Mouse (Mus musculus): Measurements from ENCODE around the gene Msrb1. TPM values are rescaled to one million over a fixed set of nuclear protein-coding genes. Genes with fewer than 3 reads are reported as not detected.
A peak's percentile ranks its signal among the peaks of the same experiment; 100 is the strongest.

The Msrb1 gene
- polyA plus RNA-seq (2012; fragmentation: generic; extraction: Trizol), result 57.8 TPM
- long read RNA-seq, experiment 1, transcript Msrb1-202 (5 exons, 886 nt), result major isoform, 6 of 8 reads
- long read RNA-seq, experiment 1, partial matches to known transcripts, result 0 of 8 reads
- long read RNA-seq, experiment 1, other reads (novel, unspliced or antisense), result 2 of 8 reads
- long read RNA-seq, experiment 2, partial matches to known transcripts, result 0 of 4 reads
- long read RNA-seq, experiment 2, other reads (novel, unspliced or antisense), result 0 of 4 reads

GRCm38 (mm10) chr17:24736330-24737051 lies at the start of gene Msrb1:
Gene Msrb1, plus strand, starts transcription at chr17:24736642.
- Histone ChIP-seq H3K36me3 (ENCODE audit: control insufficient read depth, insufficient read depth) (no peaks in the 10 kb centered on the region), H3K79me3 (ENCODE audit: low read depth) (no peaks in the 10 kb centered on the region), H3K79me2 (ENCODE audit: control insufficient read depth, insufficient read depth) (no peaks in the 10 kb centered on the region), H3K4me3 (ENCODE audit: insufficient read depth, poor library complexity, severe bottlenecking) (peak within 1 kb of the TSS; percentile 61), H3K27me3 (ENCODE audit: control insufficient read depth, insufficient read depth, insufficient read length) (peaks cover 6% of the 10 kb centered on the region), H3ac (ENCODE audit: control insufficient read depth, insufficient read length, low read depth) (peak within 1 kb of the TSS; percentile 88)
- no peak for TF ChIP-seq CTCF (IDR thresholded peaks at IDR 0.05; ENCODE audit: control insufficient read depth, insufficient read depth, insufficient read length)
- TF ChIP-seq MYOG (IDR thresholded peaks at IDR 0.05; ENCODE audit: control insufficient read depth, extremely low read depth, insufficient read length), result no peak
- no peak for TF ChIP-seq MAX (IDR thresholded peaks at IDR 0.05)
- no peak for TF ChIP-seq CEBPB (IDR thresholded peaks at IDR 0.05; ENCODE audit: low read depth)
- no peak for TF ChIP-seq USF1 (IDR thresholded peaks at IDR 0.05; ENCODE audit: low read depth)

GRCm38 (mm10) chr17:24687146-24687595 lies 49.3 kb upstream of the Msrb1 start:
- no peaks in the 10 kb centered on the region for H3K36me3 ChIP-seq (ENCODE audit: control insufficient read depth, insufficient read depth)
- no peak overlapping the region for H3K4me3 ChIP-seq (ENCODE audit: insufficient read depth, poor library complexity, severe bottlenecking)
- H3K79me2 ChIP-seq (ENCODE audit: control insufficient read depth, insufficient read depth), result no peaks in the 10 kb centered on the region
- H3ac ChIP-seq (ENCODE audit: control insufficient read depth, insufficient read length, low read depth), result no peak overlapping the region
- no peak for TF ChIP-seq MYOG (IDR thresholded peaks at IDR 0.05; ENCODE audit: control insufficient read depth, extremely low read depth, insufficient read length)
- no peak for TF ChIP-seq MAX (IDR thresholded peaks at IDR 0.05)
- TF ChIP-seq MYOD1 (IDR thresholded peaks at IDR 0.05; ENCODE audit: control insufficient read depth, insufficient read length, low read depth), result no peak
- no peak for TF ChIP-seq FOSL1 (IDR thresholded peaks at IDR 0.05; ENCODE audit: insufficient read depth, low read length, poor library complexity, severe bottlenecking)
- TF ChIP-seq CTCF (IDR thresholded peaks at IDR 0.05; ENCODE audit: control insufficient read depth, insufficient read depth, insufficient read length), result no peak
- TF ChIP-seq CEBPB (IDR thresholded peaks at IDR 0.05; ENCODE audit: low read depth), result no peak
- TF ChIP-seq USF1 (IDR thresholded peaks at IDR 0.05; ENCODE audit: low read depth), result no peak
- H3K27me3 ChIP-seq (ENCODE audit: control insufficient read depth, insufficient read depth, insufficient read length), result no peaks in the 10 kb centered on the region
- H3K79me3 ChIP-seq (ENCODE audit: low read depth), result no peaks in the 10 kb centered on the region

- no peaks in the 10 kb centered on the region for H3K79me3 ChIP-seq (ENCODE audit: low read depth)
- H3K36me3 ChIP-seq (ENCODE audit: control insufficient read depth, insufficient read depth), result no peaks in the 10 kb centered on the region
- TF ChIP-seq FOSL1 (IDR thresholded peaks at IDR 0.05; ENCODE audit: insufficient read depth, low read length, poor library complexity, severe bottlenecking) (no peak), MAX (IDR thresholded peaks at IDR 0.05) (no peak), USF1 (IDR thresholded peaks at IDR 0.05; ENCODE audit: low read depth) (no peak), MYOG (IDR thresholded peaks at IDR 0.05; ENCODE audit: control insufficient read depth, extremely low read depth, insufficient read length) (no peak), CEBPB (IDR thresholded peaks at IDR 0.05; ENCODE audit: low read depth) (no peak), MYOD1 (IDR thresholded peaks at IDR 0.05; ENCODE audit: control insufficient read depth, insufficient read length, low read depth) (no peak), CTCF (IDR thresholded peaks at IDR 0.05; ENCODE audit: control insufficient read depth, insufficient read depth, insufficient read length) (no peak)
- no peaks in the 10 kb centered on the region for H3K79me2 ChIP-seq (ENCODE audit: control insufficient read depth, insufficient read depth)
- H3K4me3 ChIP-seq (ENCODE audit: insufficient read depth, poor library complexity, severe bottlenecking), result no peak overlapping the region
- no peak overlapping the region for H3ac ChIP-seq (ENCODE audit: control insufficient read depth, insufficient read length, low read depth)
- no peaks in the 10 kb centered on the region for H3K27me3 ChIP-seq (ENCODE audit: control insufficient read depth, insufficient read depth, insufficient read length)
Measured at GRCm38 (mm10) chr17:24687599-24687998, 48.8 kb upstream of the Msrb1 start.

GRCm38 (mm10) chr17:24689251-24690081 lies 47.0 kb upstream of the Msrb1 start, which contains the start of gene Syngr3:
Gene Syngr3, minus strand, starts transcription at chr17:24689955.
- H3ac ChIP-seq (ENCODE audit: control insufficient read depth, insufficient read length, low read depth), result peak within 1 kb of the TSS; percentile 24
- TF ChIP-seq CTCF (IDR thresholded peaks at IDR 0.05; ENCODE audit: control insufficient read depth, insufficient read depth, insufficient read length) (no peak), FOSL1 (IDR thresholded peaks at IDR 0.05; ENCODE audit: insufficient read depth, low read length, poor library complexity, severe bottlenecking) (no peak), USF1 (IDR thresholded peaks at IDR 0.05; ENCODE audit: low read depth) (no peak), MAX (IDR thresholded peaks at IDR 0.05) (no peak), MYOG (IDR thresholded peaks at IDR 0.05; ENCODE audit: control insufficient read depth, extremely low read depth, insufficient read length) (no peak), CEBPB (IDR thresholded peaks at IDR 0.05; ENCODE audit: low read depth) (no peak), MYOD1 (IDR thresholded peaks at IDR 0.05; ENCODE audit: control insufficient read depth, insufficient read length, low read depth) (no peak)
- H3K36me3 ChIP-seq (ENCODE audit: control insufficient read depth, insufficient read depth), result peaks cover 7% of the 10 kb centered on the region
- no peaks in the 10 kb centered on the region for H3K27me3 ChIP-seq (ENCODE audit: control insufficient read depth, insufficient read depth, insufficient read length)
- peak within 1 kb of the TSS; percentile 21 for H3K4me3 ChIP-seq (ENCODE audit: insufficient read depth, poor library complexity, severe bottlenecking)
- H3K79me2 ChIP-seq (ENCODE audit: control insufficient read depth, insufficient read depth), result peaks cover 3% of the 10 kb centered on the region
- peaks cover under 1% of the 10 kb centered on the region for H3K79me3 ChIP-seq (ENCODE audit: low read depth)

- Histone ChIP-seq H3ac (ENCODE audit: control insufficient read depth, insufficient read length, low read depth) (no peak overlapping the region), H3K79me2 (ENCODE audit: control insufficient read depth, insufficient read depth) (peaks cover 16% of the 10 kb centered on the region), H3K36me3 (ENCODE audit: control insufficient read depth, insufficient read depth) (peaks cover 7% of the 10 kb centered on the region), H3K4me3 (ENCODE audit: insufficient read depth, poor library complexity, severe bottlenecking) (no peak overlapping the region), H3K27me3 (ENCODE audit: control insufficient read depth, insufficient read depth, insufficient read length) (no peaks in the 10 kb centered on the region), H3K79me3 (ENCODE audit: low read depth) (peaks cover 1% of the 10 kb centered on the region)
- TF ChIP-seq CEBPB (IDR thresholded peaks at IDR 0.05; ENCODE audit: low read depth) (no peak), MAX (IDR thresholded peaks at IDR 0.05) (no peak)
Measured at GRCm38 (mm10) chr17:24692385-24692784, 44.1 kb upstream of the Msrb1 start.

Data from C2C12 (cell line).